Mouse (Mus musculus) midbrain, embryonic 14.5 days (tissue): ENCODE results near the gene Pms2. TPM values are rescaled to one million over a fixed set of nuclear protein-coding genes. Genes with fewer than 3 reads are reported as not detected.

Experiments used
- ATAC-seq: fragments of 200-750 bp; cut with Nextera tagmentation; 2 replicates; pipeline ENCODE4 v1.8.0; 2017; ENCODE audit warnings: moderate number of reproducible peaks, moderate library complexity; ENCODE audit not compliant: low FRiP score, low TSS enrichment
- DNase-seq: peaks from one replicate; pipeline ENCODE4 v3.0.0-alpha.2; 2015
- H3K27ac ChIP-seq: fragments of 300-500 bp; sonication (generic); replicated peaks from 2 replicates; pipeline ENCODE4 v1.5.1; 2014; ENCODE audit warnings: mild to moderate bottlenecking, low read depth, low read length, moderate library complexity
- H3K27me3 ChIP-seq: fragments of 300-500 bp; sonication (generic); 2 replicates; pipeline ENCODE4 v1.6.1; 2014; ENCODE audit warnings: low read length, control low read depth, mixed read lengths; ENCODE audit not compliant: control insufficient read depth, insufficient read depth
- H3K36me3 ChIP-seq: fragments of 300-500 bp; sonication (generic); 2 replicates; pipeline ENCODE4 v1.6.1; 2014; ENCODE audit warnings: low read length, control low read depth; ENCODE audit not compliant: control insufficient read depth, insufficient read depth
- H3K4me1 ChIP-seq: fragments of 300-500 bp; sonication (generic); 2 replicates; pipeline ENCODE4 v1.6.1; 2014; ENCODE audit warnings: mild to moderate bottlenecking, antibody characterized with exemption, low read length, control low read depth; ENCODE audit not compliant: control insufficient read depth, insufficient read depth
- H3K4me2 ChIP-seq: fragments of 300-500 bp; sonication (generic); 2 replicates; pipeline ENCODE4 v1.6.1; 2014; ENCODE audit warnings: mild to moderate bottlenecking, low read length, moderate library complexity
- H3K4me3 ChIP-seq: fragments of 300-500 bp; sonication (generic); replicated peaks from 2 replicates; pipeline ENCODE4 v1.5.1; 2014; ENCODE audit warnings: low read depth, low read length
- H3K9ac ChIP-seq: fragments of 300-500 bp; sonication (generic); replicated peaks from 2 replicates; pipeline ENCODE4 v1.6.1; 2014; ENCODE audit warnings: mild to moderate bottlenecking, low read length, moderate library complexity
- H3K9me3 ChIP-seq: fragments of 300-500 bp; sonication (generic); 2 replicates; pipeline ENCODE4 v1.6.1; 2016; ENCODE audit warnings: low read length, control low read depth, mixed read lengths; ENCODE audit not compliant: control insufficient read depth
- WGBS: fragments of 180-500 bp; shearing (Covaris S2); extraction: QIAGEN DNeasy Blood & Tissue Kit; methylation state at CpG from one replicate; pipeline ENCODE4 v1.1.7; 2014; 5-methylcytosine and 5-hydroxymethylcytosine counted together
- polyA plus RNA-seq: library from polyadenylated mRNA; unstranded; fragments of >200 nt; fragmentation: Nextera tagmentation; extraction: Ambion mirVana; gene quantifications from 2 replicates; pipeline ENCODE4 v1.2.1, GENCODE M21; 2014

Gene Pms2
- polyA plus RNA-seq, 1 experiment from 2014 or later = 31.0 TPM

DNA sequence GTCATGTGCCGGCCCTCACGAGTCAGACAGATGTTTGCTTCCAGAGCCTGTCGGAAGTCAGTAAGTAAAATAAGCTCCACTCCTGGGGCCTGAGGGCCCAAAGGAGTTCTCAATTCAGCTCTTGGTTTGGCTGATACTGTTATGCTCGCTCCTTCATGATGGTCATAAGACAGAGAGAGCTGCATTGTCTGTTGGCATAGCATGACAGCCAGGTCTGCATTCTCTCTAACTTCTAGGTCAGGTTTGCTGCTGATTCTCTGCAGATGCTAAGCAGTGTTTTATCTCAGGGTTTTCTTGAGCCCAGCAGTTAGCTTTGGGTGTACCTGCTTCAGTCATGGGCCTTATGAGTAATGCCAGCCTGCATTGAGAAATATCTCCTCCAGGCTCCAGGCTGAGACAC, 19.5 kb downstream of the Pms2 start:
- DNase-seq (no peak), ATAC-seq (no peak)
- no peak overlapping the region for H3K4me2 ChIP-seq
- no peak overlapping the region for H3K9ac ChIP-seq
- H3K27ac ChIP-seq = no peak overlapping the region
- H3K9me3 ChIP-seq = no peaks in the 10 kb centered on the region
- 90% methylated on average over 4 of the region's 4 CpGs for WGBS
- no peaks in the 10 kb centered on the region for H3K4me1 ChIP-seq
- peaks cover 74% of the 10 kb centered on the region for H3K36me3 ChIP-seq
- no peak overlapping the region for H3K4me3 ChIP-seq
- H3K27me3 ChIP-seq = no peaks in the 10 kb centered on the region

DNA sequence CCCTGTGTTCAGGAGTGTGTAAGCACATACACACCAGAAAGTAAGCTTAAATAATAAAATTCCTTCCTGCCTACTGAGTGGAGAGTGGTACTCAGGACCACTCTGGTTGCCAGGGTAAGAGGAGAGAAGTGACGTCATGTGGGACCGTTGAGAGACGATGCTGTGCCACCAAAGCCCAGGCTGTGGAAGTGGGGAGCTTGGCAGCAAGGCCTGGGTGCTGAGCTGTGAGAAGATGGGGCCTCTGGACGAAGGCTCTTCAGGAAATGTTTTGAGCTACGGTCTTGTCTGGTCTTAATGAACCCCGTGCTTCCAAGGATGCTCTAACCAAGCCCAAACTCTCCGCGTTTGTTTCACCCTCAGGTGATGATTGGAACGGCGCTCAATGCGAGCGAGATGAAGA, 20.9 kb downstream of the Pms2 start:
- H3K27ac ChIP-seq = no peak overlapping the region
- no peaks in the 10 kb centered on the region for H3K4me1 ChIP-seq
- peaks cover 60% of the 10 kb centered on the region for H3K36me3 ChIP-seq
- DNase-seq (no peak), ATAC-seq (no peak)
- WGBS = 92% methylated on average over 12 of the region's 12 CpGs
- H3K4me3 ChIP-seq = no peak overlapping the region
- H3K27me3 ChIP-seq = no peaks in the 10 kb centered on the region
- no peak overlapping the region for H3K9ac ChIP-seq
- no peaks in the 10 kb centered on the region for H3K9me3 ChIP-seq
- no peak overlapping the region for H3K4me2 ChIP-seq

DNA sequence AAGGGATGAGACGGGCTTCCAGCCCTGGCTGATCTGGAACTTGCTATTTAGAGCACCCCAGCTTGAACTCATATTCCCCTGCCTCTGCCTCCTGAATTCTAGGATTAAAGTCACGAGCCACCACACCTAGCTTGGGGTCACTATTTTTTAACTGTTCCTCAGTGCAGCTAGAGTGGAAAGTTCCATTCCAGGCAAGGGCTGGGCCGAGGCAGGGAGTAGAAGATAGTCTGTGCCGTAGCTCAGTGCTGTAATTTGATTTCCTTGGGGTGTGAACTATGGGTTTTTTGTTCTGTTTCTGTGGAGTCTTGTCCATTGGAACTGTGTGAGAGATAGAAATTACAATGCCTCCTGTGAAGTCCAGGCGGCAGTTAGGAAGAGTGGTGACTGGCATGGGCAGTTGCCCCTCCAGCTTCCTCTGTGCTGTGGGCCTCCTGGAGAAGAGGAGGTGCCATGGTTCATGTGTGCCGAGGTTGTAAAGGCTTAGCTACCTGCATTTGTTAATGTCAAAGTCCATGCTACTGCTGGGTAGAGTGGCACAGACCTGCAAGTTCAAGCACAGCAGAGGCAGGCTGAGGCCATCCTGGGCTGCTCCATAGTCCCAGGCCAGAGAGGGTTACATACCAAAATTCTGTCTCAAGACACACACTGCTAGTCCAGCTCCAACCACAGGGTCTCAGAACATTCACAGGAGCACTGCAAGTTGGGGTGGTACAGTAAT, 22.3 kb downstream of the Pms2 start:
- Histone ChIP-seq H3K9ac (no peak overlapping the region), H3K36me3 (peaks cover 47% of the 10 kb centered on the region), H3K27me3 (no peaks in the 10 kb centered on the region), H3K4me3 (no peak overlapping the region), H3K9me3 (no peaks in the 10 kb centered on the region), H3K4me2 (no peak overlapping the region), H3K4me1 (no peaks in the 10 kb centered on the region), H3K27ac (no peak overlapping the region)
- DNase-seq (no peak), ATAC-seq (no peak)
- WGBS = 90% methylated on average over 6 of the region's 6 CpGs

DNA sequence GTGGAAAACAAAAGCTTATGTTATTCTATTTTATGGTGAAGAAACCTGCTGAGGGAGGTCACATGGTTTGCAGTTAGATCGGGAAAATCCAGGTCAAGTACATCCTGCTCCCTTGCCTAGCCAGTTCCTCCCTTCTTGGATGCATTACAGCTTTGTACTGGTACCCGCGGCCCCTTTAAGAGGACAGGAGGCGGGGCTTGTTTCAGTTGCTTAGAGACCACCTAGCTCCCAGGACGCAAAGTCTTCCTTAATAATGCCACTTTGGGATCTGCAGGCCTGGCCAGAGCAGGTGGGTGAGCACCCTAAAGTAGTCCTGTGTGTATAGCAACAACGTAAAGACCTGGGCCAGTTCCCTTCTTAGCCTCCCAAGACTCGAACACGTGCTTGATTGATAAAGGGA, 23.1 kb downstream of the Pms2 start, which contains the start of gene Rsph10b:
Gene Rsph10b (plus strand): TSS at position 205 of the 400 bp plus-strand sequence.
- ATAC-seq (no peak), DNase-seq (peak; percentile 52)
- H3K27me3 ChIP-seq = no peaks in the 10 kb centered on the region
- H3K4me1 ChIP-seq = no peaks in the 10 kb centered on the region
- H3K9me3 ChIP-seq = no peaks in the 10 kb centered on the region
- H3K27ac ChIP-seq = no peak within 1 kb of the TSS
- no peak within 1 kb of the TSS for H3K9ac ChIP-seq
- 14% methylated on average over 8 of the region's 8 CpGs for WGBS
- no peak within 1 kb of the TSS for H3K4me3 ChIP-seq
- H3K36me3 ChIP-seq = peaks cover 43% of the 10 kb centered on the region
- no peak within 1 kb of the TSS for H3K4me2 ChIP-seq

DNA sequence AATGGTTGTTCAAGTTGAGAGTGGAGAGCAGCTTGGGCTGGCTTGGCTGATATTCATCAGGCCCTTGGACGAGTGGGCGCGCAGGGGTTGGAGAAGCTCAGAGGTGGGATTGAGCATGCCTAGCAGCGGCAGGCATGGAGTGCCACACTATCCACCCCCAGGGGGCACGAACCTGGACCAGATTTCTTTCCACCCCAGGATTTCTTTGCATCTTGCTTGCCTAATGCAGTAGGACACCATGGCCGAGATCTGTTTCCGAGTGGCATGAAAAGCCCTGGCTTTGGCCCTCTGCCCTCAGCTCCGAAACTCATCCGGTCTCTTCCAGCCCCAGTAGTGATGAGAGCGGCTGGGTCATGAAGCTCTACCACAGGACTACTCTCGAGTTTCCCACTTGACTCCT, 23.6 kb downstream of the Pms2 start:
- Histone ChIP-seq H3K27me3 (no peaks in the 10 kb centered on the region), H3K9me3 (no peaks in the 10 kb centered on the region), H3K27ac (no peak overlapping the region), H3K36me3 (peaks cover 37% of the 10 kb centered on the region), H3K4me3 (no peak overlapping the region), H3K4me2 (no peak overlapping the region), H3K4me1 (no peaks in the 10 kb centered on the region), H3K9ac (no peak overlapping the region)
- ATAC-seq (no peak), DNase-seq (no peak)
- 85% methylated on average over 11 of the region's 11 CpGs for WGBS

DNA sequence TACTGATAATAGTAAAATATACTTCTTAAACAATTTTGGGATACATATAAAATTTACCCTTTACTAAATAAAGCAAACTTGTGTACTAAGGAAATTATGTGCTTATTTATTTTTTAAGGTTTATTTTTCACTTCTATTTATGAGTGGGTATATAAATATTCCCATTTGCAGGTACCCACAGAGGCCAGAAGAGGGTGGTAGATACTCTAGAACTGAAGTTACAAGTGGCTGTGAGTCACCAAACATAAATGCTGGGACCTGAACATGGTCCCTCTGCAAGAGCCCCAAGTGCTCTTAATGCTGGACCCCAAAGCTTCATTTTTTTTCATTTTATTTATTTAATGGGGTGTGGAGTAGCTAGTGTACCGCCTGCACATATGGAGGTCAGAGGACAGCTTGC, 24.1 kb downstream of the Pms2 start:
- Histone ChIP-seq H3K4me1 (no peaks in the 10 kb centered on the region), H3K27ac (no peak overlapping the region), H3K36me3 (peaks cover 33% of the 10 kb centered on the region), H3K9me3 (no peaks in the 10 kb centered on the region), H3K4me2 (no peak overlapping the region), H3K4me3 (no peak overlapping the region), H3K9ac (no peak overlapping the region), H3K27me3 (no peaks in the 10 kb centered on the region)
- ATAC-seq = no peak
- WGBS = 96% methylated on average over 1 of the region's 1 CpGs
- no peak for DNase-seq

DNA sequence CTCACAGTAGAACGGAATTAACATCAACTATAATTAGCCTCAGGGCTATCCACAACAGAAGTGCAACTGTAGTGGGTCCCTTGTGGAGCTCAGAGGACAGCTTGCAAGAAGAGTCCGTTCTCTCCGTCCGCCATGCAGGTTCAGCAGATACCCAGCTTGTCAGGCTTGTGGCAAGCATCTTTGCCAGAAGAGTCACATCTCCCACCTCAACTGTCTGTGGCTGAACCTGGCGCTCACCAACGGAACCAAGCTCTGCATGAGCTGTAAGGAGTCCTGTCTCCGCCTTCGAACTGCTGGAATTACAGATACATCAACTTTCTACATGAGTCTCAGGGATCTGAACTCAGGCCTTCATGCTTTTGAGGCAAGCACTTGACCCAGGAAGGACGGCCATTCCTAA, 26.4 kb downstream of the Pms2 start:
- DNase-seq (no peak), ATAC-seq (no peak)
- Histone ChIP-seq H3K4me2 (no peak overlapping the region), H3K27me3 (no peaks in the 10 kb centered on the region), H3K27ac (no peak overlapping the region), H3K36me3 (peaks cover 10% of the 10 kb centered on the region), H3K4me3 (no peak overlapping the region), H3K4me1 (no peaks in the 10 kb centered on the region), H3K9me3 (no peaks in the 10 kb centered on the region), H3K9ac (no peak overlapping the region)
- 91% methylated on average over 9 of the region's 9 CpGs for WGBS

DNA sequence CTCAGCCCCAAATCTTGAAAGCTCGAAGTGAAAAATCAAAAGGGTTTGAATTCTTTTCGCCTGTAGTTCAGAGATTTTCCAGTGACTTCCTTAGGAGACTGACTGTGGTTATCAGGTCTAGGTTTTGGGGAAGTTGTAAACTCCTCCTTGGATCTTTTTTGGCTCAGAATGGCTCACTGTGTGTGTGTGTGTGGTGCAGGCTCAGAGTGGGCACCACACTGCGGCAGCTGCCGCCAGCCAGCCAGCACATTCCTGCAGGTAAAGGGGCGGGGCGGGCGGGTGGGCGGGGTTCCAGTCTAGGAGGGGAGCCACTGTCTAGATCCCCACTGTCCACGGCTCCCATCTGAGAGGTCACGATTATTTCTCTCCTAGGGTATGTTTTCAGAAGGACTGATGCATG, 31.8 kb downstream of the Pms2 start:
- Histone ChIP-seq H3K4me1 (no peaks in the 10 kb centered on the region), H3K36me3 (no peaks in the 10 kb centered on the region), H3K27me3 (no peaks in the 10 kb centered on the region), H3K9me3 (no peaks in the 10 kb centered on the region), H3K4me2 (no peak overlapping the region), H3K9ac (no peak overlapping the region), H3K4me3 (no peak overlapping the region), H3K27ac (no peak overlapping the region)
- WGBS = 27% methylated on average over 10 of the region's 10 CpGs
- no peak for ATAC-seq
- no peak for DNase-seq
